Mouse (Mus musculus) adrenal gland, adult 8-10 months (tissue): ENCODE data around the gene Ppm1k. TPM values are rescaled to one million over a fixed set of nuclear protein-coding genes. Genes with fewer than 3 reads are reported as not detected.
A peak's percentile ranks its signal among the peaks of the same experiment; 100 is the strongest.
"Not testable (repeated sequence)": the region's sequence is repeated elsewhere in the genome, so short reads cannot be mapped to it uniquely, and the experiment has no call there.

Source experiments
- DNase-seq: peaks from one replicate; pipeline ENCODE4 v3.0.0; 2022
- total RNA-seq, 4 experiments: library from RNA; stranded (reverse); gene quantifications; 2 replicates each; pipeline ENCODE4 v1.2.4; 2022

Gene Ppm1k
- 10 to 100 TPM; 26.2 to 45.5 (median 38.4) TPM for total RNA-seq

GRCm38 (mm10) chr6:57535386-57535936 is at the start of gene Ppm1k:
TSS of gene Ppm1k (minus strand) at chr6:57535468.
- DNase-seq = peak; percentile 100

DNA sequence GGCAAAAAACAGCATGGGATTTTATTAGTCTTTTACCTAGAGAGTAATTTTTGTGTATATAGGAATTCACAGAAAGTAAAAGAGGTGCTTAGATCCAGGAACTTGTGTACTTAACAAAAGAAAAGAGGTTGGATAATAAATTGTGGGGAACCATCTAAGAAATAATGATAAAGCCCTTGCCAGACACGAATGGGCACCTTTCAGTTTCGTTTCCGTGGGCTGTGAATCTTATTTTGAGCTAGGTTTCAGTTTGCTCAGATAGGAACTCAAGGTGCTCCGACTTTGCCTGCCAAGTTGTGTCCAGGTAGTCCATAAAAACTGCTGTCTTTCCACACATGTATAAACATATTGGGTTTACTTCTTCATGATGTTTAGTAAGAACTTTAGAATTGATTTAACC is 47.1 kb upstream of the Ppm1k start:
- DNase-seq = no peak

DNA sequence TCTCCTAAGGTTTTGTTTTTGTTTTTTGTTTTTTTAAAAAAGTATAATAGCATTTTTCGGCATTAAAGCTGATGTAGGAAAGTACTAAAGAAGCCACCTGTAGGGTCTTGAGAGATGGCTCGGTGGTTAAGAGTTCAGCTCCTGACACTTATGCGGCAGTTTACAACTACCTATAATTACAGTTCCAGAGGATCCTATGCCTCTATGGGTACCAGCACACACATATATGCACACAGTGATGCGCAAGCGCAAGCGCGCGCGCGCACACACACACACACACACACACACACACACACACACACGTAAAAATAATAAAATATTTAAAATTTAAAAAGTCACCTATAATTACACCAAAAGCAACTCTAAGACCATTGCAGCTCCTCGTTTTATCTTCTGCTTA is 46.3 kb upstream of the Ppm1k start:
- no peak for DNase-seq

DNA sequence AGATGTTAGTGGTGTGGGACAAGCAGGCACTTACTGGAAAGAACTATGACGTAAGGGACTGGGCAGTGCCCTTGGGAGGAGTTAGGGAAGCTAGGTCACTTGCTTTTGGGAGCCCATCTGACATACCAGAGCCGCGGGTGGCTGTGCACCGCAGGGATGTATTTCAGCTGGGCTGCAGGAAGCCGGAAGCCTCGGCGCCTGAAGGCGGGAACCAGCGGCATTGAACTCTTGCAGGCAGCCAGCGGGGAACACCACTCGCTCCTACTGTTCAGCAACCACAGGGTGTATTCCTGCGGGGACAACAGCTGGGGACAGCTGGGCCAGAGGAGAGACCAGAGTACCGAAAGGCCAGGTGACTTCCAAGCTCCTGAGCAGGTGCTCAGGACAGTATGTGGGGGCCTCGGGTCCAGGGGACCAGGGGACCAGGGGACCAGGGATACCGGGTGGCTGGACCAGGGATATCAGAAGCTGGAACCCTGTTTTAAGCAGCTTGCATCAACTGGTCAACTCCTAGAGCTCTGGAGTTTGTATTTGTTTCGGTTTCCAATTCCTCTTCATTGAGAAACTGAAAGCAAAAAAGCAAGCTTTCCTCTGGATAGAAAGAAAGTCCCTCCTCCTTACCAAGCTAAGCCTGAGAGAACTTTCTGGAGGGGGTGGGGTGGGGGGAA is 45.7 kb upstream of the Ppm1k start, which contains the start of gene Herc6:
Gene Herc6, plus strand, starts transcription at position 120 of the 668 bp plus-strand sequence.
- peak; percentile 86 for DNase-seq

- DNase-seq = no peak
These were observed 36.3 kb upstream of the Ppm1k start for GRCm38 (mm10) chr6:57571587-57571986.

DNA sequence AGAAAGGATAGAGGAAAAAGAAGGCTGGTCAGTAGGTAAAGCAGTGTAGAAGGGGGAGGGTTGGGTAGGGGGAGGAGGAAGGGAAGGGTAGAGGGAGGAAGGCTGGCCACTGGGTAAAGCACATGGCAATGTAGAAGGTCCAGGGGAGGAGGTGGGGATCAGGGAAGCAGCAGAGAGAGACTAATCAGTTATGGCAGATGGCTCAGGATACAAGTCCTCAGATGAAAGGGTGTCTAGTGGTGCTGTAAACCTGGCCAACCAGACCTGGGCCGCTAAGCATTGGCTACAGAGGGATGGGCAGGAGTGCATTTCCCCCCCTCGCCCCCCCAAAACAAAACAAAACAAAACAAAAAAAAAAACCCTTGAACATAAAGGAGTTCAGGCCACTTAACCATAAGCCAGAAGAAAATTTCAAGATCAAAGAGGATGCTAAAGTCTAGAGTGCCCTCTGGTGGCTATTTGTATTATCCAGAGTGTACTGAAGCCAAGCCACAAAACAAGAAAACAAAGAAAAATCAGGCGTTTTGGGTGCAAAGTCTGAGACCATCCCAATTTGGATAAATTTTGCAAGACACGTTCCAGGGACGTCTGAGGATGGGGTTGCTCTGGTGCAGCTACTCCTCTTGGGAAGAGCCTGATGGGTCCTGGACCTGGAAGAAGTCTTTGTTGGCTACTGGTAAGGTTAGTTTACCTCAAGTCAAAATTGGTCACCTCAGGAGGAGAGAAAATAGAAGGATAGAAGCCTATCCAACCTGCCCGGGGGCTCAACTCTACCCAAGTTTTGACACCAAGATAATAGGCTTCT is 35.1 kb upstream of the Ppm1k start:
- DNase-seq = no peak

DNA sequence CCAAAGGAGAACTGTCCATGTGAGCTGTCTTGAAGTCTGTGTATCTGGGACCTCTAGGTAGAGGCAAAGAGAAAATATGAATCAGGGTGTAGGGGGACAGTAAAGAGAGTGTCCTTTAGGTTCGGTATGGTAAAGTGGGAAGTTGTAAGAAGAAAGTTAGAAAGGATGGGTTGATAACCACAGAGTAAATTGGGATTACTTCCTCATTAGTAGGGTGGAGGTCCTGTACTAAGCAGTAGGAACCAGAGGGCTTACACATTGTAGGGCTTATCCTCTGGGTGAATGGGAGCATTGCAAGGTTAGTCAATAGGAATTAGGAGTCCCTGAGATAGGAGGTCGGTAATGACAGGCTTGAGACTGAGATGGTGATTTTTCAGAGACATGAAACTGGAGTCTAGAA is 32.4 kb upstream of the Ppm1k start:
- DNase-seq = no peak

DNA sequence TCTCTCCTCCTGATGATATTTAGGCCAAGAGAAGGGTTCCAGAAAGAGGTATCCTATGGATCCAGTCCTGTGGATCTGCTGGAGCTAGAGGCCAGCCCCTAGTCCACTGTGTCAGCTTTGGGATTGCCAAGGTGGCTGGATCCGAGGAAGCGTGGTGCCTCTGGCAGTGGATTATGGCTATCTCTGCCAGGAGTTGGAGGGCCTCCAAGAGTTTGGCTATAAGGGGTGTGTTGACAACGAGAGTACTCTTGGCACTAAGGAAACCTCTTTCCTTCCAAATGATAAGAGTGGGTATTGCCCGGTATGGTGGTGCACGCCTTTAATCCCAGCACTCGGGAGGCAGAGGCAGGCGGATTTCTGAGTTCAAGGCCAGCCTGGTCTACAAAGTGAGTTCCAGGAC is 30.2 kb upstream of the Ppm1k start:
- DNase-seq = no peak

DNA sequence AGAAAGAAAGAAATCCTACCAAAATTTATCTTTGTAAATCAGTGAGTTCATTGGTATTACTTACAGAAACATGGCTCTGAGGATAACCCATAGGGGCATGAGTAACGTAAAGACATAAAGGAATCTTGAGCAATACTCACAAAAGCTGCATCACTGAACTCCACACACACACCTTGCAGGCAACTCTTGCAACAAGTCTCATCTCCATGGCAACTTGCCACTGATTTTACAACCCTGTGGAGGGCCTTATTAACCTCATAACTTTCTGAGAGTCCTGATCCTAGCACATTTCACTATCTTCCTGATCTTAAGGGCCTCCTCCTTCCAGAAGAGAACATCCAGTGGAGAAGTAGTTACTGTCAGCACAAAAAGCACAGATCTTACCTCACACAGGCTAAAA is 28.2 kb upstream of the Ppm1k start:
- no peak for DNase-seq

DNA sequence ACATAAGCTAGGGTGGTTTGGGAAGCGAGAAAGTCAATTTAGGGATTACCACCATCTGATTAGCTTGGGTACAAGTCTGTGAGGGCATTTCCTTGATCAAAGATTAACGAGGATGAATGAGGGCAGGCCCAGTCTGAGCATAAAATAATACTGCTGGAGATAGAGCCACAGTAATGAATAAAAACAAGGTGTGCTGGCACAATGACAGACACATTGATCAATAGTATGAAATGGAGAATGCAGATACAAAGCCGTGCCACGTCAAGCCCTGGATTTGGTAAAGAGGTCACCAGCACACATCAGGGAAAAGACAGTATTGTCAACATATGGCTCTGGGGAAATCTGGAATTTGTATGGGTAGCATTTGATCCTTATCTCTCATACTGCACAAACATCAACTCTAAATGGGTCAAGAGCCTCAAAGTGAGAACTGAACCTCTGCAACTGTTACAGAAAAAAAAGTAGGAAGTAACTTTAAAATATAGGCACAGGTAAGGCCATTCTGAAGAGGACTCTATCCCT is 22.6 kb upstream of the Ppm1k start:
- DNase-seq = no peak

DNA sequence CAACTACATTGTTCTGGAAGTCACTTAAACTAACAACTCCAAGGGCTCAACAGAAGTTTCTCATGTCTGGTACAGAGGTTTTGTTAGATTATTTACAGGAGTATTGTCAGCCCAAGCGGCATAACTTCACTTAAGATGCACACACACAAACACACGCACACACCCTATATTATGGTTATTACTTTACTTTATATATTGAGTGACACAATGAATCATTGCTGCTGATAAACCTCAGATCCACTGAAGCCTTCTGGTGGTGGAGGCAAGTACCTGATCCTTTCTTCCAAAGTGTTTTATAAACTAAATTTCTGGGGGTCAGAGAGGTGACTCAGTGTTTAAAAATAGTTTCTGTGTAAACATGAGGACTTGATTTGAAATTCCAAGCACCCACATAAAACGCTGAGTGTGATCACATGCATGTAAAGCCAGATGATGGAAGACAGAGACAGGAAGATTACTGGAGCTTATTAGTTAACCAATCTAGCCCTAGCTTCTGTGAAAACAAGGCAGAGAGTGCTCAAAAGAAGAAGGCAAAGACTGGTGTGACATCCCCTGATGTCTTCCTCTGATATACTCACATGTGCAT is 16.0 kb upstream of the Ppm1k start:
- no peak for DNase-seq

- no peak for DNase-seq
These were observed 9.6 kb upstream of the Ppm1k start for GRCm38 (mm10) chr6:57544866-57545265.

DNA sequence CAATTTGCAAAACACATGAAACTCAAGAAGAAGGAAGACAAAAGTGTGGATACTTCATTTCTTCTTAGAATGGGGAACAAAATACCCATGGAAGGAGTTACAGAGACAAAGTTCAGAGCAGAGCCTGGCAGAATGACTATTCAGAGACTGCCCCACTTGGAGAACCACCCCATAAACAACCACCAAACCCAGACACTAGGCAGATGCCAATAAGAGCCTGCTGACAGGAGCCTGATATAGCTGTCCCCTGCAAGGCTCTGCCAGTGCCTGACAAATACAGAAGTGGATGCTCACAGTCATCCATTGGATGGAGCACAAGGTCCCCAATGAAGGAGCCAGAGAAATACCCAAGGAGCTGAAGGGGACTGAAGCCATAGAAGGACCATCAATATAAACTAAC is 8.3 kb upstream of the Ppm1k start:
- DNase-seq = not testable (repeated sequence)

- no peak for DNase-seq
These were observed 6.6 kb upstream of the Ppm1k start for GRCm38 (mm10) chr6:57541737-57542335.

GRCm38 (mm10) chr6:57540950-57541498 is 5.8 kb upstream of the Ppm1k start:
- no peak for DNase-seq

GRCm38 (mm10) chr6:57537887-57538286 is 2.6 kb upstream of the Ppm1k start:
- DNase-seq = no peak

GRCm38 (mm10) chr6:57535971-57536669 is 852 bp upstream of the Ppm1k start:
- DNase-seq = no peak

- DNase-seq = peak; percentile 54
These were observed 519 bp downstream of the Ppm1k start for GRCm38 (mm10) chr6:57534611-57535286.

- DNase-seq = no peak
These were observed 1.0 kb downstream of the Ppm1k start for GRCm38 (mm10) chr6:57534231-57534610.

DNA sequence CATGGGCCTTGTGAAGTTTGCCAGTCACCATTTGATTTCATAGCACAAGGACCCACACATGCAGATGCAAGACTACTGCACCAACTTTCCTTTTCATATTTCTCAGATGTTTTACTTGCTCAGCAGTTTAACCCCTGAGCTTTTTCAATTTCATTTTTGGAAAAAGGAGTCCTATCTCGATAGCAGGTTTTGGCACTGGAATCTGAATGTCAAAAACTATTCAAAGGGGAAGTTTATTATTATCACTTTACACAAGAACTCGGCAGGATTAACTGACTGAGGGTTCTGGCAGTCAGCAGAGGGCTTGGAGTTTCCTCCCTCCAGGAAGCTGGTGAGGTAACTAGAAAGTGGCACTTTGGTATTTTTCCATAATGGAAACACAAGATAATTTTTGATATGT is 1.9 kb downstream of the Ppm1k start:
- DNase-seq = no peak

DNA sequence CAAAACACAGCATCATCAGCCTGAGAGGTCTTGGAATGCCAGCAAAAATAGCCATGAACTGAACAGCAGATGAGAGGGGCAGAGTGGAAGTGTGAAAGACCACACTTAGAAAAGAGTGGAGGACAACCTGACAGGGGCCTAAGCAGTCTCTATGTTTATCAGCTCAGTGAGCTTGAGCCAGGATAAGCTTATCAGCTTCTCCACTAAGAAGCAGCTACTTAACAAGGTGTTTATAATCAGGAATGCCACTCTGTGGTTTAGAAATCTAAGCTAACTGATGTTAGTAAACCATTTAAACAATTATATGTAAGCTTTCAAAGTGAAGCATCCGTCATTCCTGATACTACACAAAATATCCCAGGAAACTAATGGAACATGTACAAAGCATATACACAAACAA is 3.2 kb downstream of the Ppm1k start:
- DNase-seq = no peak
